Mouse (Mus musculus): ENCODE measurements around the gene Sec23b.

DNA sequence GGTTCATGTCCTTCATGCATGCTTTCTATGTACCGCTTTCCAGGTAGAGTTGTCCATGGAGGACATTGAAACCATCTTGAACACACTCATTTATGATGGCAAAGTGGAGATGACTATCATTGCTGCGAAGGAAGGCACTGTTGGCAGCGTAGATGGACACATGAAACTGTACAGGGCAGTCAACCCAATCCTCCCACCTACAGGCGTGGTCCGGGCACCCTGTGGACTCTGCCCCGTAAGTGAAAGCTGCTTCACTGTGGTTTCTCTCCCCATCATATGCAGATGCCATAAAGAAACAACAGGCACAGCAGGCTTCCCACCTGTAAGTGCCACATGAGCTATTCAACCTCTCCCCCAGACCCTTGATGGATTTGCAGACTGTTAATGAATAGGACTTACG is 18.9 kb upstream of the Sec23b start:
- TF ChIP-seq GATA1 (IDR thresholded peaks at IDR 0.05; ENCODE audit: low read length) (no peak), TAL1 (IDR thresholded peaks at IDR 0.05; ENCODE audit: low read length) (no peak)
